Mouse (Mus musculus) liver, embryonic 16.5 days (tissue): Measurements from ENCODE around the gene Cer1. TPM values are rescaled to one million over a fixed set of nuclear protein-coding genes. Genes with fewer than 3 reads are reported as not detected.
A peak's percentile ranks its signal among the peaks of the same experiment; 100 is the strongest.

ENCODE experiments used
- ATAC-seq: fragments of 200-750 bp; cut with Nextera tagmentation; 2 replicates; pipeline ENCODE4 v1.8.0; 2017; ENCODE audit warnings: low read depth, mild to moderate bottlenecking, moderate number of reproducible peaks, moderate library complexity
- H3K27ac ChIP-seq: fragments of 300-500 bp; sonication (generic); 2 replicates; pipeline ENCODE4 v1.5.1; 2014; ENCODE audit warnings: mild to moderate bottlenecking, low read length
- H3K27me3 ChIP-seq: fragments of 300-500 bp; sonication (generic); 2 replicates; pipeline ENCODE4 v1.6.1; 2014; ENCODE audit warnings: low read depth, low read length, mixed read lengths; ENCODE audit not compliant: control insufficient read depth, insufficient read depth
- H3K36me3 ChIP-seq: fragments of 300-500 bp; sonication (generic); 2 replicates; pipeline ENCODE4 v1.6.1; 2014; ENCODE audit warnings: mild to moderate bottlenecking; ENCODE audit not compliant: control insufficient read depth, insufficient read depth
- H3K4me1 ChIP-seq: fragments of 300-500 bp; sonication (generic); 2 replicates; pipeline ENCODE4 v1.6.1; 2014; ENCODE audit warnings: low read depth, low read length, mixed read lengths; ENCODE audit not compliant: control insufficient read depth
- H3K4me2 ChIP-seq: fragments of 300-500 bp; sonication (generic); 2 replicates; pipeline ENCODE4 v1.6.1; 2014; ENCODE audit warnings: low read depth, low read length, mixed read lengths
- H3K4me3 ChIP-seq: fragments of 300-500 bp; sonication (generic); 2 replicates; pipeline ENCODE4 v1.5.1; 2014; ENCODE audit warnings: low read depth, mild to moderate bottlenecking, low read length
- H3K9ac ChIP-seq: fragments of 300-500 bp; sonication (generic); 2 replicates; pipeline ENCODE4 v1.6.1; 2014; ENCODE audit warnings: low read depth, low read length
- H3K9me3 ChIP-seq: fragments of 300-500 bp; sonication (generic); replicated peaks from 2 replicates; pipeline ENCODE4 v1.6.1; 2016; ENCODE audit warnings: low read length; ENCODE audit not compliant: control insufficient read depth
- WGBS: fragments of 180-500 bp; shearing (Covaris S2); extraction: QIAGEN DNeasy Blood & Tissue Kit; methylation state at CpG from one replicate; pipeline ENCODE4 v1.1.7; 2014; ENCODE audit not compliant: insufficient replicate concordance; 5-methylcytosine and 5-hydroxymethylcytosine counted together
- polyA plus RNA-seq: library from polyadenylated mRNA; unstranded; fragments of >200 nt; fragmentation: Nextera tagmentation; extraction: Ambion mirVana; gene quantifications from 2 replicates; pipeline ENCODE4 v1.2.1, GENCODE M21; 2015

Gene Cer1
- polyA plus RNA-seq, 1 experiment from 2014 or later: not detected

DNA sequence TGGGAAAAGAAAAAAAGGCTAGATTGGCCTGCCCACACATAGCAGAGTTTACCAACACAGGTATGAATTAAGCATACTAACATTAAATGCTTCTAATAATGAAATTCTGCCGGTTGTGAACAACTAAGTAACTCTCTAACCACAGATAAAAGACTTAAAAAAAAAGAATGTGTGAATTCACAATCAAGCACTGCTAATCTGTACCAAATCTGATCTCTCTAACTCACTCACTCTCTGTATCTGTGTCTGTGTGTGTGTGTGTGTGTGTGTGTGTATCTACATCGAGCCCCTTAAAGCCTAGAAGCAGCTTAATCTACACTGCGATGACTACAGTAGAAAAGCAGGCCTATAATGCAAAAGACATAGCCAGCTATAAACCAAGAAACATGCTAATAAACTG is 28.0 kb downstream of the Cer1 start:
- Histone ChIP-seq H3K27me3 (no peaks in the 10 kb centered on the region), H3K27ac (no peak overlapping the region), H3K9me3 (no peaks in the 10 kb centered on the region), H3K9ac (no peak overlapping the region), H3K4me3 (no peak overlapping the region), H3K4me2 (no peak overlapping the region), H3K4me1 (no peaks in the 10 kb centered on the region; the same call in 1 of the 2 replicates), H3K36me3 (no peaks in the 10 kb centered on the region)
- WGBS: 47% methylated on average over 3 of the region's 3 CpGs
- ATAC-seq: no peak

DNA sequence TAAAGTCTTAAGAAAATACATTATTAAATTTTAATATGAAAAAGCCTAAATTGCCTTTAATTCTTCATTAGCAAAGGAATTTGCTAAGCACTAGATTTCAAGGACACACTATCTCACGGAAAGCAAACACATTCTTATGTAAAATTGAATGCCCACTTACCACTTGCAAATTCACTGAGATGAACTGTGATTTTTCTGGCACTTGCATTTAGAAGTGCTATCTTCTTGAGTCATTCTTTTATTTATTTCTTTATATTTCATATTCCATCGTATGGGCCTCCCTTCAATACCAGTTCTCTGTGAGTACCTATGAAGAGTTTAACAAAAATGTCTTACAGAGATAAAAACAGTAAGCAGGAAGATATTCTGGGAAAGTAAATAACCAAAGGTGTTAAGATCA is 31.1 kb downstream of the Cer1 start:
- no peak overlapping the region for H3K27ac ChIP-seq

DNA sequence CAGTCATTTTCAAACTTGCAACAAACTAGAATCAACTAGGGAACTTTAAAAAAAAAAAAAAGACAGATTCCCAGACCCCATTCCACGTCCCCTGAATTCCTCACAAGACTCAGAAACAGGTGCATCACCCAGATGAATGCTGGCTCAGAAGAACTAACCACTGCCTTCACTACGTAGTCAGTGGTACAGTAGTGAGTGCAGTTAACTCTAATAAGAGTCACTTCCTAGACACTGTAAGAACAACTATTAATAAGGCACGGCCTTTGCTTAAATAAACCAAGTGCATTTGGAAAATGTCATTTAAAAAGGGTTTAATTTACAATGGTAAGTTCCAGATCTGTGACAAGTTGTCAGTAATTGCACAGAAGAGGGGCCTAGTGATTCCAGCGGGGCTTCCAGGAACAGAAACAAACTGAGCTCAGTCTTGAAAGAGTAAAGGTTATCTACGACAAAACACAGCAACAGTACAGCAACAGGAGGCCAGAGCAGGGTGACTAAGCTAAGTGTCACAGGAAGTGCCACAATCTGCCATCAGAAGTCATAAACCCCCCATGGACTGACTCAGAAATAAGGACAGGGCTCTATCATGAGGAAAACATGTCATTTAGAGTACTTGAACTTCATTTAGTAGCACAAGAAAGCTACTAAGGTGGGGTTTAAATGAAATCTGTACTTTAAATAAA is 36.3 kb downstream of the Cer1 start:
- Histone ChIP-seq H3K9ac (no peak overlapping the region), H3K27me3 (no peaks in the 10 kb centered on the region), H3K4me1 (no peaks in the 10 kb centered on the region; the same call in 1 of the 2 replicates), H3K4me2 (0 out of 2 replicates have a peak overlapping the region, but pooled peaks have one; percentile 9), H3K4me3 (no peak overlapping the region), H3K27ac (no peak overlapping the region), H3K36me3 (no peaks in the 10 kb centered on the region), H3K9me3 (no peaks in the 10 kb centered on the region)
- WGBS: 24% methylated on average over 5 of the region's 5 CpGs
- ATAC-seq: peak; percentile 64

More for the DNA sequence above, 31.1 kb downstream of the Cer1 start:
- no peaks in the 10 kb centered on the region for H3K9me3 ChIP-seq
- ATAC-seq: no peak
- no peak overlapping the region for H3K4me2 ChIP-seq
- H3K4me3 ChIP-seq: no peak overlapping the region
- no peaks in the 10 kb centered on the region; the same call in 1 of the 2 replicates for H3K4me1 ChIP-seq
- no peaks in the 10 kb centered on the region for H3K36me3 ChIP-seq
- H3K9ac ChIP-seq: no peak overlapping the region
- 71% methylated on average over 2 of the region's 2 CpGs for WGBS
- H3K27me3 ChIP-seq: no peaks in the 10 kb centered on the region

DNA sequence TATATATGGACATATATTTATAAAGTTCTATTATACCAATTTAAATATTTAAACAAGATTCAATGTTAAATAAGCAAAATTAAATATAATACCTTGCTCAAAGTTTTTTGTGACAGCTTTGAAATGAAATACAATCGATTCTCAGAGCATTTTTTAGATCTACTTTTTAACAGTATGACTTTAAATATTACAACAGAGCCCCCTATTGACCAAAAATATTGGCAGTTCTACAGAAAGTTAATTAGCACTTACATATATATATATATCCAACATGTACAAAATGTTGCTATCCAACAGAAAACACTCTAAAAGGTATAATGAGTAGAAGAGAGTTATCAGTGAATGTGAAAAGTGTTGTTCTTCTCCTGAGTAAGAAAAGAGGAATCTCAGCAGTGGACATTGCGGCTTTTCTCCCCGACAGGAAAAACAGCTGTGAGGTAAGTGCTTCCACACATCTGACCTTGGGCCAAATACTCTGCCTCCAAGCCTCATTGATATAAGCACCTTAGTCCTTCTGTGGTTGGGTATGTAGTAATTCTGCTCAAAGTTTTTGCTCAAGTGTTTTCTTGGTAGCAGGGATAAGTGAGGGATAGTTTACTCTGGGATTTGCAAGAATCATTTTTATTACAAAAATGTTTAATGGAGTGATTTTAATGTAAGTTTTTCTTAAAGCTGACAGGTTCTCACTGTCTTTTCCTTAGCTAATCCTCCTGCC is 47.3 kb downstream of the Cer1 start:
- Histone ChIP-seq H3K9ac (no peak overlapping the region), H3K36me3 (no peaks in the 10 kb centered on the region)

More for the DNA sequence above, 47.3 kb downstream of the Cer1 start:
- Histone ChIP-seq H3K27me3 (no peaks in the 10 kb centered on the region), H3K4me1 (no peaks in the 10 kb centered on the region), H3K4me3 (no peak overlapping the region), H3K9me3 (no peaks in the 10 kb centered on the region), H3K4me2 (no peak overlapping the region), H3K27ac (no peak overlapping the region)
- 74% methylated on average over 3 of the region's 3 CpGs for WGBS
- no peak for ATAC-seq

Other genes with a start within 250 kb of the Cer1 start
- gene Nfib, start 179.4 kb downstream of the Cer1 start, polyA plus RNA-seq: 5.0 and 5.4 TPM in 2 replicates
- 3.1 and 3.4 TPM in 2 replicates for gene Zdhhc21, start 25.2 kb downstream of the Cer1 start, polyA plus RNA-seq
- 0.50 and 0.63 TPM in 2 replicates for gene Frem1, start 167.2 kb upstream of the Cer1 start, polyA plus RNA-seq